Mouse (Mus musculus) intestine, embryonic 14.5 days (tissue): Measurements from ENCODE around the gene Ythdf1. TPM values are rescaled to one million over a fixed set of nuclear protein-coding genes. Genes with fewer than 3 reads are reported as not detected.

Experiments used
- ATAC-seq: fragments of 200-750 bp; cut with Nextera tagmentation; replicated peaks from 2 replicates; pipeline ENCODE4 v1.8.0; 2017; ENCODE audit warnings: low read depth, moderate number of reproducible peaks, moderate TSS enrichment, moderate library complexity; ENCODE audit not compliant: low FRiP score, low TSS enrichment
- DNase-seq: peaks from one replicate; pipeline ENCODE4 v3.0.0-alpha.2; 2018; ENCODE audit warnings: low spot score
- H3K27ac ChIP-seq: fragments of 300-500 bp; sonication (generic); 2 replicates; pipeline ENCODE4 v1.5.1; 2014; ENCODE audit warnings: low read depth, mild to moderate bottlenecking, control low read depth
- H3K27me3 ChIP-seq: fragments of 300-500 bp; sonication (generic); replicated peaks from 2 replicates; pipeline ENCODE4 v1.6.1; 2014; ENCODE audit warnings: low read length, control low read depth; ENCODE audit not compliant: control insufficient read depth, insufficient read depth
- H3K36me3 ChIP-seq: fragments of 300-500 bp; sonication (generic); 2 replicates; pipeline ENCODE4 v1.6.1; 2014; ENCODE audit warnings: low read length, control low read depth; ENCODE audit not compliant: control insufficient read depth, insufficient read depth
- H3K4me1 ChIP-seq: fragments of 300-500 bp; sonication (generic); replicated peaks from 2 replicates; pipeline ENCODE4 v1.6.1; 2014; ENCODE audit warnings: low read length, control low read depth, mixed read lengths; ENCODE audit not compliant: control insufficient read depth, insufficient read depth
- H3K4me2 ChIP-seq: fragments of 300-500 bp; sonication (generic); 2 replicates; pipeline ENCODE4 v1.6.1; 2014; ENCODE audit warnings: low read length
- H3K4me3 ChIP-seq: fragments of 300-500 bp; sonication (generic); 2 replicates; pipeline ENCODE4 v1.5.1; 2014; ENCODE audit warnings: low read depth, low read length, control low read depth, mixed read lengths
- H3K9ac ChIP-seq: fragments of 300-500 bp; sonication (generic); 2 replicates; pipeline ENCODE4 v1.6.1; 2014; ENCODE audit warnings: mild to moderate bottlenecking, low read length
- H3K9me3 ChIP-seq: fragments of 300-500 bp; sonication (generic); 2 replicates; pipeline ENCODE4 v1.6.1; 2016; ENCODE audit warnings: low read length, control low read depth; ENCODE audit not compliant: control insufficient read depth
- WGBS: fragments of 180-500 bp; shearing (Covaris S2); extraction: QIAGEN DNeasy Blood & Tissue Kit; methylation state at CpG from one replicate; pipeline ENCODE4 v1.1.7; 2014; 5-methylcytosine and 5-hydroxymethylcytosine counted together
- polyA plus RNA-seq: library from polyadenylated mRNA; unstranded; fragments of >200 nt; fragmentation: Nextera tagmentation; extraction: Ambion mirVana; gene quantifications from 2 replicates; pipeline ENCODE4 v1.2.1, GENCODE M21; 2014

Gene Ythdf1
- polyA plus RNA-seq, 1 experiment from 2014 or later, result 61.0 TPM

GRCm38 (mm10) chr2:180891835-180892323 lies 28.9 kb downstream of the Ythdf1 start:
- no peaks in the 10 kb centered on the region for H3K9me3 ChIP-seq
- peaks cover 16% of the 10 kb centered on the region for H3K4me1 ChIP-seq
- ATAC-seq (no peak), DNase-seq (no peak)
- no peak overlapping the region for H3K9ac ChIP-seq
- no peak overlapping the region for H3K4me3 ChIP-seq
- 10% methylated on average over 9 of the region's 9 CpGs for WGBS
- no peak overlapping the region for H3K4me2 ChIP-seq
- no peaks in the 10 kb centered on the region for H3K36me3 ChIP-seq
- peaks cover 100% of the 10 kb centered on the region for H3K27me3 ChIP-seq
- H3K27ac ChIP-seq, result no peak overlapping the region

DNA sequence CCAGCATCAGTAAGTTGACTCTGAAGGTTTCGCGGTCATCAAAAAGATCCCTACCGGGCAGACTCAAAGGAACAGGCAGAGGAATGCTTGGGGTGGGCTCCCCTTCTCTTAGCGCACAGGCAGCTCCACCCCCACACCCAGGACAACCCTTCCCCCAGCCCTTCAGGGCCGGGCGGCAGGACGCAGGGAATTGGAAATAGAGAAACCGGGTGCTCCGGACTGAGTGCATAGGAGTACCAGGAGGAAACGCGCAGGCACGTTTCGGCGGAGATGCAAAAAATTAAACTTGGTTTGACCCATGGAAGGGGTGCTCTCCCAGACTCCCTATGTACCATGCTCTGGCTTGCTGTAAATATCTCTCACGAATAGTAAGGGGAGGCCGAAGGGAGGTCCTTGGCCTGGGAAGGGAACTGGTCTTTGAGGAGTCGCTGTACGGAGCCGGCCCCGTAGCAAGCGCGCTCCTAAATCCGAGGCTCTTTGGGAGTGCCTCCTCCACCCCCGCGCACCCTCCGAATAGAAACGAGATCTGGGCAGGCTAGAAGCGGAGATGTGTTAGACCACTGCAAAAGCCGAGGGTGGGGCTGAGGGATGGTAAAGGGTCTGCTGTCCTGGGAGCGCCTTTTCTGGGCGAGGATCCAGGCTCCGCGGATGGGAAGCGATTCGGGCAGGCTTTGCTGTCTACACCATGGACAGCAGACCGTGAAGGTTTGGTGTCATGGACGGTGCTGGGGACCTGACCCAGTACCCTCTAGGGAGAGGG lies 29.5 kb downstream of the Ythdf1 start:
- Histone ChIP-seq H3K9ac (no peak overlapping the region), H3K9me3 (no peaks in the 10 kb centered on the region), H3K4me3 (no peak overlapping the region), H3K27me3 (peaks cover 97% of the 10 kb centered on the region), H3K27ac (no peak overlapping the region), H3K4me1 (peaks cover 16% of the 10 kb centered on the region), H3K36me3 (no peaks in the 10 kb centered on the region), H3K4me2 (no peak overlapping the region)
- no peak for ATAC-seq
- under 1% methylated on average over 37 of the region's 37 CpGs for WGBS
- no peak for DNase-seq

- no peak overlapping the region for H3K27ac ChIP-seq
- no peak for ATAC-seq
- H3K4me2 ChIP-seq, result no peak overlapping the region; the same call in 1 of the 2 replicates
- WGBS, result 1% methylated on average over 28 of the region's 29 CpGs
- H3K9me3 ChIP-seq, result no peaks in the 10 kb centered on the region
- H3K9ac ChIP-seq, result no peak overlapping the region
- DNase-seq, result no peak
- peaks cover 90% of the 10 kb centered on the region for H3K27me3 ChIP-seq
- no peaks in the 10 kb centered on the region for H3K36me3 ChIP-seq
- no peak overlapping the region for H3K4me3 ChIP-seq
- peaks cover 16% of the 10 kb centered on the region for H3K4me1 ChIP-seq
Measured at GRCm38 (mm10) chr2:180890422-180891074, 30.2 kb downstream of the Ythdf1 start.

- H3K9ac ChIP-seq, result no peak overlapping the region
- no peak for DNase-seq
- no peaks in the 10 kb centered on the region for H3K9me3 ChIP-seq
- ATAC-seq, result no peak
- peaks cover 83% of the 10 kb centered on the region for H3K27me3 ChIP-seq
- no peaks in the 10 kb centered on the region for H3K36me3 ChIP-seq
- H3K4me1 ChIP-seq, result peaks cover 16% of the 10 kb centered on the region
- H3K4me2 ChIP-seq, result no peak overlapping the region
- WGBS, result 16% methylated on average over 4 of the region's 4 CpGs
- no peak overlapping the region for H3K4me3 ChIP-seq
- H3K27ac ChIP-seq, result no peak overlapping the region
Measured at GRCm38 (mm10) chr2:180889921-180890280, 30.8 kb downstream of the Ythdf1 start.

GRCm38 (mm10) chr2:180889271-180889920 lies 31.4 kb downstream of the Ythdf1 start:
- no peak overlapping the region for H3K9ac ChIP-seq
- H3K4me2 ChIP-seq, result no peak overlapping the region
- H3K27ac ChIP-seq, result no peak overlapping the region
- ATAC-seq (no peak), DNase-seq (no peak)
- H3K4me3 ChIP-seq, result no peak overlapping the region
- H3K36me3 ChIP-seq, result no peaks in the 10 kb centered on the region
- H3K9me3 ChIP-seq, result no peaks in the 10 kb centered on the region
- 12% methylated on average over 19 of the region's 19 CpGs for WGBS
- peaks cover 14% of the 10 kb centered on the region for H3K4me1 ChIP-seq
- peaks cover 78% of the 10 kb centered on the region for H3K27me3 ChIP-seq

DNA sequence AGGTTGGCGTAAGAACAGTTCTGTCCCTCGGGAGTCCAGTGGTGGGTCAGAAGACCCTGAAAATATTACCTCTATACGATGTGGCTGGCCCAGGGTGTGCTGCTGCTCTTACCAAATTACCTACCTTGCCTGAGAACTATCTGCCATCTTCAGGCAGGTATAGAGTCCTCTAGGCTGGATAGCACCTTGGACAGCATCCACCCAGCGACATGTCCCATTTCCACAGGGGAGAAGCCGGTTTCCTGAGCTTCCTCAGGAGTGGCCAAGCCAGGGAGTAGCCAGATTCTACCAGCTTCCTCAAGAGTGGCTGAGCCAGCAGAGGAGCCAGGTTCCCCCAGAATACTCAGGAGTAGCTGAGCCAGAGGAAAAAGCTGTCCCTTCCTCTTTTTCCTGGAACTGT lies 35.5 kb downstream of the Ythdf1 start:
- no peak for DNase-seq
- no peak overlapping the region for H3K9ac ChIP-seq
- H3K27me3 ChIP-seq, result peaks cover 37% of the 10 kb centered on the region
- WGBS, result 52% methylated on average over 5 of the region's 5 CpGs
- ATAC-seq, result no peak
- no peaks in the 10 kb centered on the region for H3K9me3 ChIP-seq
- H3K36me3 ChIP-seq, result no peaks in the 10 kb centered on the region
- no peaks in the 10 kb centered on the region for H3K4me1 ChIP-seq
- H3K4me3 ChIP-seq, result no peak overlapping the region
- no peak overlapping the region for H3K27ac ChIP-seq
- H3K4me2 ChIP-seq, result no peak overlapping the region

DNA sequence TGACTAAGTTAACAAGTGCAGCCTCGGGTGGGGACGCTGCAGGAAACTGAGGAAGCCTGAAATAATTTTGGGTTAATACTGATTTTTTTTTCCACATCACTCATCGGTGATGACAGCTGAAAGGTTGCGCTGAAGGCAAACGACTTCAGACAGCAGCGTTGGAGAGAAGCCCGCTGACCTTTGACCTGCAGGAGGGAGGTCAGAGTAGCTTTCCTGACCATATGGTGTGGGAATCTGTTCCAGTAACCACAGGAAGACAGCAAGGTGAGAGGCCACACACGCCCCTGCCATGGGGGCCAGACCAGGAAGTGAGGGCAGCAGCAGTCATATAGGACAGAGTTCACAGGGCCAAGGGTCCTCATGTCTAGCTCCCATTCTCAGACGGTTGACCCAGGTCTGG lies 39.5 kb downstream of the Ythdf1 start:
- H3K9ac ChIP-seq, result no peak overlapping the region
- WGBS, result 57% methylated on average over 9 of the region's 9 CpGs
- DNase-seq (no peak), ATAC-seq (no peak)
- H3K36me3 ChIP-seq, result no peaks in the 10 kb centered on the region
- no peaks in the 10 kb centered on the region for H3K9me3 ChIP-seq
- no peak overlapping the region for H3K27ac ChIP-seq
- no peak overlapping the region for H3K4me3 ChIP-seq
- no peaks in the 10 kb centered on the region for H3K27me3 ChIP-seq
- no peaks in the 10 kb centered on the region for H3K4me1 ChIP-seq
- no peak overlapping the region for H3K4me2 ChIP-seq

DNA sequence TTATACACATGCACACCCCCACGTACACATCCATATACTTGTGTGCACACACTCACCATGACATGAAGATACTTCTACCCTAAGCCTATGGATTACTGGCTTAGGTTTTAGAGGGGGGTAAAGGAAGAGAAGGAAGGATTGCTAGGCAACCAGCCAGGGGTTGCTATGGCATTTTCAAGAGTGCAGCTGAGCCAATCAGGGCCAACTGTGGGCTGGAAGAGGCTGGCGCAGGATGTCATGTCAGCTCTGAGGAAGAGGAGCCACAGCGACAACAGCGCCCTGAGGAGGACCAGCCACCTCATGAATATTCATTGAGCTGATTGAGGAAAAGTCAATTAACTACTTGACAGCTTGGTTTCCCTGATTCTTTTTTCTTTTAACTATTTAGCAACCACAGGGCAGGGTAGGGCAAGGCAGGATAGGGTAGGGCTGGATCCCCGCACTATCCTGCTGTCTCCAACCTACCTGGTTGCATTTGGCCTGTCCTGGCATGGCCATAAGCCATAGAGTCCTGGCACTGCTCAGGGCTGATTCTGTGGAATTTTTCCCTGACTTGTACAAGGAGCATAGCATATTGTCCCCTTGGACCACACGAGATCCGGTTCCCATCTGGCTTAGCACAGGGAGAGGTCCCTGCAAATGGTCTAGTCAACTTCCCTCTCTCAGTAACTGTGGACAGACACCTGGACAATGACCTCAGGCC lies 41.2 kb downstream of the Ythdf1 start:
- Histone ChIP-seq H3K9ac (no peak overlapping the region), H3K4me3 (no peak overlapping the region), H3K27ac (no peak overlapping the region), H3K4me2 (no peak overlapping the region), H3K27me3 (no peaks in the 10 kb centered on the region), H3K36me3 (no peaks in the 10 kb centered on the region), H3K4me1 (no peaks in the 10 kb centered on the region), H3K9me3 (no peaks in the 10 kb centered on the region)
- no peak for ATAC-seq
- 57% methylated on average over 7 of the region's 7 CpGs for WGBS
- DNase-seq, result no peak
